Mouse (Mus musculus): ENCODE results near the gene Crlf3. TPM values are rescaled to one million over a fixed set of nuclear protein-coding genes. Genes with fewer than 3 reads are reported as not detected.

Gene Crlf3
- total and polyA plus RNA-seq, 3 experiments = 67.6 to 257 (median 132) TPM

DNA sequence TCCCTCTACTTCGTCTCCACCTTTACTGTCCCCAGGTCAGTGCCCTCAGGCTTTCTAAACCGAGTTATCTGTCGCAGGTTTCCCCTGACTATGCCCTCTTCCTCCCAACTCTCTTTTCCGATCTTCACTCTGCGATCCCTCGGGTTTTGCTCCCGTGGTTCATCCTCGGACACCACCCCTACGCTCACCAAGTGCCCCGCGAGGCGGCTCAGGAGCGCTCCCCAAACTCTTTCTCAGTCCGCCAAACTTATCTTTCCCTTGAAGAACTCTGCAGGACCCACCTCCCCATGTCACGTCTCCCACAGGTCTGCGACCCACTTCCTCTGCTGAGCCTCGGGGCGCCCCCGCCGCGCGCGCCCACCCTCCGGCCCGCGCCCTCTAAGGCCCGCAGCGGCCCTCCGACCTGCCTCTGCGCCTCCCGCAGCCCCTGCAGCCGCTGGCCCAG lies 388 bp downstream of the Crlf3 start:
- Histone ChIP-seq H3K9me3 (replicated peaks) (peaks cover 7% of the 10 kb centered on the region), H3K27me3 (ENCODE audit: insufficient read depth, low read length) (no peaks in the 10 kb centered on the region), H3K4me3 (ENCODE audit: low read depth, low read length) (peak overlapping the region; percentile 91), H3K36me3 (replicated peaks) (peaks cover 28% of the 10 kb centered on the region), H3K4me1 (ENCODE audit: insufficient read depth, low read depth, low read length) (peaks cover 61% of the 10 kb centered on the region)
- TF ChIP-seq TAL1 (conservative IDR thresholded peaks at IDR 0.05; ENCODE audit: low read depth, low read length) = no peak
- no peak for TF ChIP-seq POLR2AphosphoS5 (IDR thresholded peaks at IDR 0.05; ENCODE audit: insufficient replicate concordance, low read depth, low read length)
- no peak for TF ChIP-seq GATA1 (IDR thresholded peaks at IDR 0.05; ENCODE audit: borderline replicate concordance, low read length)
- no peak for TF ChIP-seq GATA2 (IDR thresholded peaks at IDR 0.05; ENCODE audit: borderline replicate concordance, low read depth, low read length)
- TF ChIP-seq CTCF (IDR thresholded peaks at IDR 0.05; ENCODE audit: low read depth, low read length) = no peak
- ATAC-seq (ENCODE audit: extremely low read depth, insufficient number of reproducible peaks, low FRiP score, poor library complexity, severe bottlenecking) (no peak), DNase-seq (ENCODE audit: low spot score) (peak; percentile 10)

- H3K36me3 ChIP-seq (replicated peaks) = peaks cover 33% of the 10 kb centered on the region
- peaks cover 60% of the 10 kb centered on the region for H3K4me1 ChIP-seq (ENCODE audit: insufficient read depth, low read depth, low read length)
Observed at GRCm38 (mm10) chr11:80079751-80080150, 1.0 kb downstream of the Crlf3 start.

DNA sequence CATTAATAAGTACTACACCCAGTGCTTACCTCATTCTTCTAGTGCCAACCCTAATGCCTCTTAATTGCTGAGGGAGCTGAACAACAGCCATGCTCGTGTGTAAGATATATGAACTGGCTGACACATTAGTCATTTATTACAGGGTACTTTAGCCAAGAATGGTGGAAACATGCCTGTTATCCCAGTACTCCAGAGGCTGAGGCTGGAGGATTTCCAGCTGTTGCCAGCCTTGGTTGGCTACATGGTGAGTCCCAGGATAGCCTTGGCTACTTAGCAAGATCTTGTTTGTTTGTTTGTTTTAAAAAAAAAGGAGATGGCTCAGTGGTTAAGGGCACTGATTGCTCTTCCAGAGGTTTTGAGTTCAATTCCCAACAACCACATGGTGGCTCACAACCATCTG lies 2.0 kb downstream of the Crlf3 start:
- peaks cover 40% of the 10 kb centered on the region for H3K36me3 ChIP-seq (replicated peaks)
- DNase-seq (ENCODE audit: low spot score) (no peak), ATAC-seq (ENCODE audit: extremely low read depth, insufficient number of reproducible peaks, low FRiP score, poor library complexity, severe bottlenecking) (no peak)
- TF ChIP-seq GATA2 (IDR thresholded peaks at IDR 0.05; ENCODE audit: borderline replicate concordance, low read depth, low read length) (no peak), CTCF (IDR thresholded peaks at IDR 0.05; ENCODE audit: low read depth, low read length) (no peak), TAL1 (conservative IDR thresholded peaks at IDR 0.05; ENCODE audit: low read depth, low read length) (no peak), POLR2AphosphoS5 (IDR thresholded peaks at IDR 0.05; ENCODE audit: insufficient replicate concordance, low read depth, low read length) (no peak), GATA1 (IDR thresholded peaks at IDR 0.05; ENCODE audit: borderline replicate concordance, low read length) (no peak)
- H3K4me1 ChIP-seq (ENCODE audit: insufficient read depth, low read depth, low read length) = peaks cover 61% of the 10 kb centered on the region
- H3K9me3 ChIP-seq (replicated peaks) = peaks cover 7% of the 10 kb centered on the region
- peak overlapping the region; percentile 65 for H3K4me3 ChIP-seq (ENCODE audit: low read depth, low read length)
- no peaks in the 10 kb centered on the region for H3K27me3 ChIP-seq (ENCODE audit: insufficient read depth, low read length)

More at GRCm38 (mm10) chr11:80079751-80080150, 1.0 kb downstream of the Crlf3 start:
- H3K4me3 ChIP-seq (ENCODE audit: low read depth, low read length) = peak overlapping the region; percentile 91
- H3K9me3 ChIP-seq (replicated peaks) = peaks cover 7% of the 10 kb centered on the region
- no peak for DNase-seq (ENCODE audit: low spot score)
- no peak for TF ChIP-seq CTCF (IDR thresholded peaks at IDR 0.05; ENCODE audit: low read depth, low read length)
- peak; percentile 50; the same call in 1 of the 2 replicates for TF ChIP-seq TAL1 (conservative IDR thresholded peaks at IDR 0.05; ENCODE audit: low read depth, low read length)
- TF ChIP-seq GATA1 (IDR thresholded peaks at IDR 0.05; ENCODE audit: borderline replicate concordance, low read length) = no peak
- TF ChIP-seq POLR2AphosphoS5 (IDR thresholded peaks at IDR 0.05; ENCODE audit: insufficient replicate concordance, low read depth, low read length) = no peak
- TF ChIP-seq GATA2 (IDR thresholded peaks at IDR 0.05; ENCODE audit: borderline replicate concordance, low read depth, low read length) = no peak
- ATAC-seq (ENCODE audit: extremely low read depth, insufficient number of reproducible peaks, low FRiP score, poor library complexity, severe bottlenecking) = no peak
- H3K27me3 ChIP-seq (ENCODE audit: insufficient read depth, low read length) = no peaks in the 10 kb centered on the region

GRCm38 (mm10) chr11:80077784-80078545 lies 2.8 kb downstream of the Crlf3 start:
- H3K27me3 ChIP-seq (ENCODE audit: insufficient read depth, low read length) = no peaks in the 10 kb centered on the region
- TF ChIP-seq CTCF (IDR thresholded peaks at IDR 0.05; ENCODE audit: low read depth, low read length) = no peak
- peak overlapping the region; percentile 53; the same call in 1 of the 2 replicates for H3K4me3 ChIP-seq (ENCODE audit: low read depth, low read length)
- no peaks in the 10 kb centered on the region for H3K9me3 ChIP-seq (replicated peaks)
- no peak for ATAC-seq (ENCODE audit: extremely low read depth, insufficient number of reproducible peaks, low FRiP score, poor library complexity, severe bottlenecking)
- H3K4me1 ChIP-seq (ENCODE audit: insufficient read depth, low read depth, low read length) = peaks cover 65% of the 10 kb centered on the region
- no peak for DNase-seq (ENCODE audit: low spot score)
- H3K36me3 ChIP-seq (replicated peaks) = peaks cover 46% of the 10 kb centered on the region

DNA sequence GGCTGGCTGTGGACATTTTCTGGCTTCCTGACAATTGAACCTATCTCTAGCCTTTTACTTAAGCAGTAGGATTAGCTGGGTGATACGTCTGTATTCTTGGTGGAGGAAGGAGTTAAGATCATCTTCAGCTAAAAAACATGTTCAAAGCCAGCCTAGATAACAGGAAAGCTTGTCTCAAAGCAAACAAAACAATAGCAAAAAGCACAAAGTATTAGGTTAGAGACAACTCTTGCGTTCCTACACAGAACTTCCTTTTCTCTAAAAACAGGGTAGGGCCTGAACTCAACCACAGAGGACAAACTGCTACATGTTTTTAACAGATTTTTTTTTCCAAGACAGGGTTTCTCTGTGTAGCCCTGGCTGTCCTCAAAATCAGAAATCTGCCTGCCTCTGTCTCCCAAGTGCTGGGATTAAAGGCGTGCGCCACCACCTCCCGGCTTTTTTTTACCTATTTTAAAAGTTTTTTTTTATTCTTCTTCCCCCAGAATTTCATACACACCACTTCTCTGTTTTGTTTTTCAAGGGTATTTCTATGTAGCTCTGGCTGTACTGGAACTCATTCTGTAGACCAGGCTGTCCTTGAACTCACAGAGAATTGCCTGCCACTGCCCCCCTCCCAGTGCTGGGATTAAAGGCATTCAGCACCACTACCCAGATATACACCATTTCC lies 5.0 kb downstream of the Crlf3 start:
- DNase-seq (ENCODE audit: low spot score) = no peak
- H3K36me3 ChIP-seq (replicated peaks) = peaks cover 60% of the 10 kb centered on the region
- TF ChIP-seq GATA1 (IDR thresholded peaks at IDR 0.05; ENCODE audit: borderline replicate concordance, low read length) (no peak), CTCF (IDR thresholded peaks at IDR 0.05; ENCODE audit: low read depth, low read length) (no peak), TAL1 (conservative IDR thresholded peaks at IDR 0.05; ENCODE audit: low read depth, low read length) (no peak), GATA2 (IDR thresholded peaks at IDR 0.05; ENCODE audit: borderline replicate concordance, low read depth, low read length) (no peak), POLR2AphosphoS5 (IDR thresholded peaks at IDR 0.05; ENCODE audit: insufficient replicate concordance, low read depth, low read length) (no peak)
- H3K27me3 ChIP-seq (ENCODE audit: insufficient read depth, low read length) = no peaks in the 10 kb centered on the region
- no peak overlapping the region for H3K4me3 ChIP-seq (ENCODE audit: low read depth, low read length)
- H3K4me1 ChIP-seq (ENCODE audit: insufficient read depth, low read depth, low read length) = peaks cover 66% of the 10 kb centered on the region
- no peak for ATAC-seq (ENCODE audit: extremely low read depth, insufficient number of reproducible peaks, low FRiP score, poor library complexity, severe bottlenecking)
- H3K9me3 ChIP-seq (replicated peaks) = no peaks in the 10 kb centered on the region

GRCm38 (mm10) chr11:80072365-80072764 lies 8.4 kb downstream of the Crlf3 start:
- Histone ChIP-seq H3K9me3 (replicated peaks) (no peaks in the 10 kb centered on the region), H3K36me3 (replicated peaks) (peaks cover 71% of the 10 kb centered on the region), H3K27me3 (ENCODE audit: insufficient read depth, low read length) (no peaks in the 10 kb centered on the region), H3K4me1 (ENCODE audit: insufficient read depth, low read depth, low read length) (peaks cover 72% of the 10 kb centered on the region), H3K4me3 (ENCODE audit: low read depth, low read length) (no peak overlapping the region)
- DNase-seq (ENCODE audit: low spot score) (no peak), ATAC-seq (ENCODE audit: extremely low read depth, insufficient number of reproducible peaks, low FRiP score, poor library complexity, severe bottlenecking) (no peak)
- TF ChIP-seq GATA2 (IDR thresholded peaks at IDR 0.05; ENCODE audit: borderline replicate concordance, low read depth, low read length) (no peak), CTCF (IDR thresholded peaks at IDR 0.05; ENCODE audit: low read depth, low read length) (no peak), POLR2AphosphoS5 (IDR thresholded peaks at IDR 0.05; ENCODE audit: insufficient replicate concordance, low read depth, low read length) (no peak), TAL1 (conservative IDR thresholded peaks at IDR 0.05; ENCODE audit: low read depth, low read length) (no peak), GATA1 (IDR thresholded peaks at IDR 0.05; ENCODE audit: borderline replicate concordance, low read length) (no peak)

All from G1E (cell line).